Mouse (Mus musculus): ENCODE data around the gene Ezr. TPM values are rescaled to one million over a fixed set of nuclear protein-coding genes. Genes with fewer than 3 reads are reported as not detected.
A peak's percentile ranks its signal among the peaks of the same experiment; 100 is the strongest.

Gene Ezr
- polyA plus RNA-seq, 1 experiment from 2014 or later, result 115 TPM

DNA sequence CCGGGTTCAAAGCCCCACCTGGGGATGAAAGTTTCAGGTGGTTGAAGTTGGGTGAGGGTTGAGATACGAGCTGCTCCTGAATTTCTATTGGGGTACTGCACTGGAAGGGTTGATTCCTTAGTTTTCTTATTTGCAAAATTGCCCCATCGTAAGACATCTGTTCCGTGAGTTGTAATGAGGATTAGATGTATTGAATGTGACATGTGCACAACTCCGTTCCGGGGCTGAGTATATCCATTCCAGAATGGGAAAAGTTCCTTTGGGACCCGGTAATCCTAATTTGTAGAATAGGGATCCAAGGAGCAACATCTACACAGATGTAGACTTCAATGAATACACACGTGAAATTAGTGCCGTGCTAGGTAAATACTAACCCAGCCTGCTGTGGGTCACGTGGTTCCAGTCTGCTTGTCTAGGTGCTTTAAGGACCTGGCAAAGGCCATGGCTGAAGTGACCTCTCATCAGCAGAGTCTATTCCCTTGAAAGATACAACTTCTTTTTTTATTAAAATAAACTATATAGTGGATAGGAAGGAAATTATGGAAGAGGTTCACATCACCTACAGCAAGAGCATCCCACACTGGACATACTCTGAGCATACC, 1.3 kb upstream of the Ezr start:
- H3K4me3 ChIP-seq, result peak overlapping the region; percentile 74
- 46% methylated on average over 10 of the region's 10 CpGs for WGBS
- no peak for ATAC-seq (ENCODE audit: insufficient number of reproducible peaks, low FRiP score, low TSS enrichment, low read depth)
- peak overlapping the region; percentile 87 for H3K4me2 ChIP-seq
- no peak overlapping the region for H3K27ac ChIP-seq
- H3K36me3 ChIP-seq, result no peaks in the 10 kb centered on the region
- peak overlapping the region; percentile 68; the same call in 1 of the 2 replicates for H3K9ac ChIP-seq
- peaks cover 28% of the 10 kb centered on the region for H3K4me1 ChIP-seq
- H3K27me3 ChIP-seq, result no peaks in the 10 kb centered on the region
- H3K9me3 ChIP-seq, result no peaks in the 10 kb centered on the region

- peak overlapping the region; percentile 74 for H3K4me3 ChIP-seq
- no peaks in the 10 kb centered on the region for H3K9me3 ChIP-seq
- no peaks in the 10 kb centered on the region for H3K36me3 ChIP-seq
- peak overlapping the region; percentile 68 for H3K9ac ChIP-seq
- peaks cover 33% of the 10 kb centered on the region for H3K4me1 ChIP-seq
- peak overlapping the region; percentile 95 for H3K27ac ChIP-seq
- under 1% methylated on average over 52 of the region's 58 CpGs for WGBS
- no peaks in the 10 kb centered on the region for H3K27me3 ChIP-seq
- ATAC-seq (ENCODE audit: insufficient number of reproducible peaks, low FRiP score, low TSS enrichment, low read depth), result peak; percentile 70
- H3K4me2 ChIP-seq, result peak overlapping the region; percentile 87
Observed at GRCm38 (mm10) chr17:6783006-6783661, 550 bp upstream of the Ezr start.

DNA sequence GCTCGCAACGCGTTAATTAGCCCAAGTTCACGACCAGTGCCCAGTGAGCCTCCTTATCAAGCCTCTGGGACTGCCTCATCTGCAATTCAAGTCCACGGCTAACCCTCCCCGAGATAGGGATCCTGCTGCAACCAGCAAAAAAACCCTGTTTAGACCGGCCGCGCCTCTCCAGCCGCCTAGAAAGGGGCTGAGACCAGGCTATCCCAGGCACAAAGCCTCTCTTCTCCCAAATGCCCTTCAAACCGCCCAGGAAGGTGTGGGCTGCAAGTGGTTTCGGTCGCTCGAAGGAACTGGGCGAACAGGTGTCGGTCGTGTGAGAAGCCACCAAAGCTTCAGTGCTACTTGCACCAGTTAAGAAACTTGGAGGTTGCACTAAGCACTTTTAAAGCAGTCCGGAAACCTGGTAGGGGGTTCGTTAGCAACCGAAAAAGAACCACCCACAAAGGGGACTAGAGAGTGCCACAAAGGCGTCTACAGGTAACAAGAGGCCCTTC, 504 bp downstream of the Ezr start:
- H3K9ac ChIP-seq, result peak overlapping the region; percentile 68
- no peak for ATAC-seq (ENCODE audit: insufficient number of reproducible peaks, low FRiP score, low TSS enrichment, low read depth)
- peak overlapping the region; percentile 74 for H3K4me3 ChIP-seq
- peak overlapping the region; percentile 95 for H3K27ac ChIP-seq
- no peaks in the 10 kb centered on the region for H3K27me3 ChIP-seq
- H3K4me2 ChIP-seq, result peak overlapping the region; percentile 87
- no peaks in the 10 kb centered on the region for H3K36me3 ChIP-seq
- H3K9me3 ChIP-seq, result no peaks in the 10 kb centered on the region
- under 1% methylated on average over 21 of the region's 21 CpGs for WGBS
- H3K4me1 ChIP-seq, result peaks cover 33% of the 10 kb centered on the region

DNA sequence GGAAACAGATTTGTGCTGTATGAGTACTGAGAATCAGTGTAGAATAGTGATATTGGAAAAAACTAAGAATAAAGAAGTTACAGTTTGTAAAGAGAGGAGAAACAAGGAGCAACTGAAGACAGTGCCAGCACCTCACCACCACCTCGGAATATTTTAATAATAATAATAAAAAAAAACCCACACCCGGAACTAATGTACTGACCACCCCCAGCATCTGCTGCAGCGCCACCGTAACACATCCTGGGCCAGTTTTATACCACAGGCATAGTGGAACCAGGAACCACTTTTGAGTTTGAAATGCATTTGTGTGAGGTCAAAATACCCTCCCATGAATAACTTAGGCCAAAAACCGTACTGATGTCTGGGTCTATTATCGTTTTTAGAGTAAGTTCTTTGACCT, 1.3 kb downstream of the Ezr start:
- no peak overlapping the region for H3K9ac ChIP-seq
- peak overlapping the region; percentile 74 for H3K4me3 ChIP-seq
- H3K27ac ChIP-seq, result no peak overlapping the region
- H3K27me3 ChIP-seq, result no peaks in the 10 kb centered on the region
- H3K9me3 ChIP-seq, result no peaks in the 10 kb centered on the region
- no peak for ATAC-seq (ENCODE audit: insufficient number of reproducible peaks, low FRiP score, low TSS enrichment, low read depth)
- no peaks in the 10 kb centered on the region for H3K36me3 ChIP-seq
- H3K4me1 ChIP-seq, result peaks cover 37% of the 10 kb centered on the region
- WGBS, result 49% methylated on average over 6 of the region's 6 CpGs
- peak overlapping the region; percentile 87 for H3K4me2 ChIP-seq

- no peaks in the 10 kb centered on the region for H3K9me3 ChIP-seq
- 40% methylated on average over 4 of the region's 4 CpGs for WGBS
- H3K27ac ChIP-seq, result no peak overlapping the region
- H3K9ac ChIP-seq, result no peak overlapping the region
- no peaks in the 10 kb centered on the region for H3K27me3 ChIP-seq
- peak overlapping the region; percentile 74 for H3K4me3 ChIP-seq
- peak overlapping the region; percentile 87 for H3K4me2 ChIP-seq
- peaks cover 37% of the 10 kb centered on the region for H3K4me1 ChIP-seq
- H3K36me3 ChIP-seq, result no peaks in the 10 kb centered on the region
- no peak for ATAC-seq (ENCODE audit: insufficient number of reproducible peaks, low FRiP score, low TSS enrichment, low read depth)
Observed at GRCm38 (mm10) chr17:6780521-6781115, 2.0 kb downstream of the Ezr start.

DNA sequence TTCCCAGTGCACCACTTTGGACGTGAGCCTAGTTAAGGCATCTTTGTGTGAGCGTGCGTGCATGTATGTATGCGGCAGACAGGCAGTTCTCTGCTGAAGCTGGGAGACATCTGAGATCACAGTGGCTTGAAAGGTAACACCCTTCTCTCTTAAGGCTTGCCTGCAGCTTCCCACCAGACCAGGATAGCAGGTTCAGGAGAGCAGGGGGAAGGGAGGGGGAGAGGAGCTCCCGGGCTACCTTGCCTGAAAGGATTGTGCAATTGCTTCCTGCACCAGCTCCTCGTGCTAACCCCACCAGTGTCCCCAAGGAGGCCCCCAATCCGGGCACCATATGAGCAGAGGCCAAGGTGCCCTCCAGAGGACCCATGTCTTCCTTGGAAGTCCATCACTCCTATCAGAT, 3.0 kb downstream of the Ezr start:
- 12% methylated on average over 7 of the region's 7 CpGs for WGBS

DNA sequence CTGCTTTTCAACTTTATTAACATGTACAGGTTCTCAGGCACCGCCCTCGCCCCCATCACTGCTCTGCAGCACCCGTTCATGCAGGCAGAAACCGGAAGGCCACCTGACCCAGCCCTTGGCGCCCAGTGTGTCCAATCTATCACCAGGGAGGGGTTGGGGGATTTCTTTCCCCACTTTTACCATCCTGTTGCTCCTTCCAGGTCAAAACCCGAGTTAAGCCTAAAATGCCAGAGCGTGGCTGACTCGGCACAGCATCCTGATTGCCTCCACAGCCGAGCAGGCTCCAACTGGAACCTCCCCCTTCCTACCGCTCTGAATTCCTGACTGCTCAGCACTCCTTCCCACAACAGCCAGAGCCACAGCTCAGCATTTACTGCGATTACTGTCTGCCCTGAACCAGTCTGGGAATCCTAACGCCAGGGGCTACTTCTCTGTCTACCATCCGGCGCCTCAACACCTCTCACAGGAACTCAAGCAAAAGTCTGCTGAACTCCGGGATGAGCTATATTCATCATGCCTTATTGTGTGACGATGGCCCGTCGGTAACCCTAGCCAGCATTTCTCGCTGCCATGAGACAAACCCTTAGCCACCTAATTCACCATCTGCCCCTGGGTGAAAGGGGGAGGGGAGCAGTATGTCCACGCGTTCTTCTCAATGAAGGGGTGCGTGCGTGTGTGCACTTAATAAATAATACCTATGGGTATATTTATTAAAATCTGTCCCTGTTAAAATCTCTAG, 3.6 kb downstream of the Ezr start:
- Histone ChIP-seq H3K4me1 (peaks cover 37% of the 10 kb centered on the region), H3K27me3 (no peaks in the 10 kb centered on the region), H3K4me3 (peak overlapping the region; percentile 47), H3K36me3 (no peaks in the 10 kb centered on the region), H3K9me3 (no peaks in the 10 kb centered on the region), H3K9ac (0 out of 2 replicates have a peak overlapping the region, but pooled peaks have one; percentile 33), H3K4me2 (peak overlapping the region; percentile 88), H3K27ac (peak overlapping the region; percentile 69)
- 4% methylated on average over 23 of the region's 23 CpGs for WGBS
- ATAC-seq (ENCODE audit: insufficient number of reproducible peaks, low FRiP score, low TSS enrichment, low read depth), result no peak

More for the DNA sequence above, 3.0 kb downstream of the Ezr start:
- Histone ChIP-seq H3K9me3 (no peaks in the 10 kb centered on the region), H3K27me3 (no peaks in the 10 kb centered on the region), H3K4me1 (peaks cover 37% of the 10 kb centered on the region), H3K4me3 (peak overlapping the region; percentile 47), H3K27ac (peak overlapping the region; percentile 69), H3K4me2 (peak overlapping the region; percentile 88), H3K9ac (no peak overlapping the region), H3K36me3 (no peaks in the 10 kb centered on the region)
- no peak for ATAC-seq (ENCODE audit: insufficient number of reproducible peaks, low FRiP score, low TSS enrichment, low read depth)

- H3K36me3 ChIP-seq, result no peaks in the 10 kb centered on the region
- ATAC-seq (ENCODE audit: insufficient number of reproducible peaks, low FRiP score, low TSS enrichment, low read depth), result no peak
Observed at GRCm38 (mm10) chr17:6778332-6778683, 4.3 kb downstream of the Ezr start.

DNA sequence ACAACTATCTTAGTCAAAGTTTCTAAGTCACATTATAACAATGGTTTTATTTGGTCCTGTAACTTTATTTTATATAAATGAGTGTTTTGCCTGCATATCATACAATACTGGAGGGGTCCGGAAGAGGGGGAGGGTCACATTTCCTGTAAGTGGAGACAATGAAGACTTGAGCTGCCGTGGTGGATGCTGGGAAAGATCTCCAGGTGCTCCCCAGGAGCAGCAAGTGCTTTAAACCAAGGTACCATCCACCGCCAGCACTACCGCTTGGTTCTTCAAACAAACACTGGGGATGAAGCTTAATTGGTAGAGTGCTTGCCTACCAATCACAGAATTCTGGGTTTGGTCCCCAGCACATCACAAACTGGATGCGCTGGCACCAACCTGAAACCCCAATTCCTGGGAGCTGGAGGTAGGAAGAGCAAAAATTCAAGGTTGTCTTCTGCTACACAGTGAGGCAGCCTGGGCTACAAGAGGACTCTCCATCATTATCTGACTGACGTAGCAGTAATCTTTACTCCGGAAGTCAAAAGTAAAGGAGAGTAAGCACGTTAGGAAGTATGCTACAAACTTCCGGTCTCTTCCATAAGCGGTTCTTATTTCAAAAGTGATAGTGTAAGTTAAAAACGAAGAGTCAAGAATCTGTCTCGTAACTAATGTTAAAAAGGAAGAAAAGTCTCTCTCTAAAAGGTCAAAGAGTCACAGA, 4.8 kb downstream of the Ezr start:
- Histone ChIP-seq H3K9ac (no peak overlapping the region), H3K4me1 (peaks cover 33% of the 10 kb centered on the region), H3K9me3 (no peaks in the 10 kb centered on the region), H3K4me2 (peak overlapping the region; percentile 88; the same call in 1 of the 2 replicates), H3K4me3 (no peak overlapping the region), H3K36me3 (no peaks in the 10 kb centered on the region), H3K27ac (no peak overlapping the region), H3K27me3 (no peaks in the 10 kb centered on the region)
- WGBS, result 60% methylated on average over 12 of the region's 12 CpGs
- no peak for ATAC-seq (ENCODE audit: insufficient number of reproducible peaks, low FRiP score, low TSS enrichment, low read depth)

More at GRCm38 (mm10) chr17:6778332-6778683, 4.3 kb downstream of the Ezr start:
- H3K4me1 ChIP-seq, result peaks cover 33% of the 10 kb centered on the region
- H3K27ac ChIP-seq, result peak overlapping the region; percentile 69
- H3K4me2 ChIP-seq, result peak overlapping the region; percentile 88
- no peaks in the 10 kb centered on the region for H3K9me3 ChIP-seq
- peak overlapping the region; percentile 47 for H3K4me3 ChIP-seq
- no peaks in the 10 kb centered on the region for H3K27me3 ChIP-seq
- under 1% methylated on average over 9 of the region's 9 CpGs for WGBS
- H3K9ac ChIP-seq, result no peak overlapping the region

GRCm38 (mm10) chr17:6777061-6777460, 5.5 kb downstream of the Ezr start:
- no peak overlapping the region for H3K9ac ChIP-seq
- no peak overlapping the region for H3K27ac ChIP-seq

DNA sequence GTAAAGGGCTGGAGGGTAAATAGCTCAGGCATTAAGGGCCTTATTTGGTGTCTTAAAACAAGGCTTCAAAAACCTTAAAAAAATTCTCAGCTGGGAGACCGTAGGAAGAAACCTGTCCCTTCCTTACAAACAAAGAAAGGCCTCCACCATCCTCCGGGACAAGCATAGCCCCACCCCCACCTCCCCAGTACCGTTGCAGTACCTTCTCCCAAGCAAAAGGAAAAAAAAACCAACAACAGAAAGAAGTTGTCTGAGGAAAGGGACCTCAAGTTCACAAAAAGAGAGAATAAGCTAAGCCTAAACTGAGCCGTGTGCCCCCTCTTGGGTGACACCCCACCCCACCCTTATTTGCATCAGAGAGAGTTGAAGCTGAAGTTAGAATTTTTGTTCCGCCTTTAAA, 6.0 kb downstream of the Ezr start:
- no peak overlapping the region for H3K27ac ChIP-seq
- WGBS, result 42% methylated on average over 5 of the region's 5 CpGs
- H3K27me3 ChIP-seq, result no peaks in the 10 kb centered on the region
- H3K36me3 ChIP-seq, result no peaks in the 10 kb centered on the region
- peaks cover 27% of the 10 kb centered on the region for H3K4me1 ChIP-seq
- H3K4me2 ChIP-seq, result no peak overlapping the region
- H3K4me3 ChIP-seq, result no peak overlapping the region
- no peak for ATAC-seq (ENCODE audit: insufficient number of reproducible peaks, low FRiP score, low TSS enrichment, low read depth)
- H3K9ac ChIP-seq, result no peak overlapping the region
- no peaks in the 10 kb centered on the region for H3K9me3 ChIP-seq

More at GRCm38 (mm10) chr17:6777061-6777460, 5.5 kb downstream of the Ezr start:
- ATAC-seq (ENCODE audit: insufficient number of reproducible peaks, low FRiP score, low TSS enrichment, low read depth), result 0 out of 2 replicates have a peak, but pooled peaks have one; percentile 22
- WGBS, result 70% methylated on average over 6 of the region's 6 CpGs
- Histone ChIP-seq H3K36me3 (no peaks in the 10 kb centered on the region), H3K27me3 (no peaks in the 10 kb centered on the region), H3K4me1 (peaks cover 28% of the 10 kb centered on the region), H3K4me3 (no peak overlapping the region), H3K4me2 (no peak overlapping the region), H3K9me3 (no peaks in the 10 kb centered on the region)
